Mouse (Mus musculus) myocyte (in vitro differentiated cells): ENCODE data around the gene Gfy.

Experiments
- CEBPB ChIP-seq: IDR thresholded peaks from 2 replicates; pipeline ENCODE4 v1.6.1; 2011; ENCODE audit warnings: mild to moderate bottlenecking, moderate library complexity; ENCODE audit not compliant: poor library complexity, insufficient read depth, severe bottlenecking
- E2F4 ChIP-seq: IDR thresholded peaks from one replicate; pipeline ENCODE4 v1.6.1; 2011; ENCODE audit warnings: mild to moderate bottlenecking, control low read depth, moderate library complexity; ENCODE audit not compliant: insufficient read depth
- MYOG ChIP-seq, 3 experiments: IDR thresholded peaks; one replicate each; pipeline ENCODE4 v1.6.1; 2011; ENCODE audit warnings: control low read depth in 2 of 3, low read depth in 2 of 3, mild to moderate bottlenecking in 2 of 3; ENCODE audit not compliant: insufficient read length in 2 of 3, control insufficient read depth in 1 of 3, insufficient read depth in 1 of 3
- POLR2A ChIP-seq: IDR thresholded peaks from one replicate; pipeline ENCODE4 v1.6.1; 2011; ENCODE audit warnings: low read depth, mild to moderate bottlenecking, control low read depth, moderate library complexity; ENCODE audit not compliant: insufficient read length
- REST ChIP-seq: IDR thresholded peaks from one replicate; pipeline ENCODE4 v1.6.1; 2011; ENCODE audit warnings: mild to moderate bottlenecking, control low read depth, moderate library complexity; ENCODE audit not compliant: insufficient read depth, insufficient read length
- TCF3 ChIP-seq: IDR thresholded peaks from one replicate; pipeline ENCODE4 v1.6.1; 2011; ENCODE audit warnings: low read depth, control low read depth; ENCODE audit not compliant: insufficient read length

DNA sequence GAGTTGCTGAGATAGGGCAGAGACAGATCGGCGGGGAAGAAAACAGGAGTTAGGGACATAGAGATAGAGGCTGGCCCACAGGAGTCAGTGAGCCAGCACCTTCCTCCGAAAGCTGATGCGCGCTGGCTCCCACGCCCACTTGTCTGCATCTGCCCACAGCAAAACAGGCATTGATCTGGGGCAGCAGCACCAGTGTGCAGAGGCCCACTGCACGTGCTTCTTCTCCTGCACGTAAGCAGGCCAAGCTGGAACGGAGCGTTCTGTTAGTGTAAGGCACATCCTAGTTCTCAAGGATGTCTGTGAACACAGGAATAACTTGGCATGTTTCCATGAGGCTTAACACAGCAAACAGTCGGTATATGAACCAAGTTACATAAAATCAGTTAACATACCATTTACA lies 19.6 kb upstream of the Gfy start:
- no peak for TF ChIP-seq CEBPB
- no peak for TF ChIP-seq E2F4
- no peak for TF ChIP-seq POLR2A
- TF ChIP-seq TCF3: no peak
- no peak for TF ChIP-seq REST
- no peak for TF ChIP-seq MYOG (IDR thresholded peaks at IDR 0.05; ENCODE audit: control insufficient read depth in 1 of 3, insufficient read depth in 1 of 3, insufficient read length in 2 of 3, low read depth in 2 of 3)
